Mouse (Mus musculus) erythroblast, embryonic 14.5 days (primary cell): Measurements from ENCODE around the gene Zan. TPM values are rescaled to one million over a fixed set of nuclear protein-coding genes. Genes with fewer than 3 reads are reported as not detected.
A peak's percentile ranks its signal among the peaks of the same experiment; 100 is the strongest.

Experiments
- H3K27me3 ChIP-seq: 2 replicates; pipeline ENCODE4 v1.6.1; 2012; ENCODE audit warnings: inconsistent platforms; ENCODE audit not compliant: control insufficient read depth
- H3K36me3 ChIP-seq: 2 replicates; pipeline ENCODE4 v1.6.1; 2012; ENCODE audit warnings: mild to moderate bottlenecking, inconsistent platforms; ENCODE audit not compliant: control insufficient read depth
- H3K4me1 ChIP-seq: 2 replicates; pipeline ENCODE4 v1.6.1; 2012; ENCODE audit warnings: inconsistent platforms; ENCODE audit not compliant: control insufficient read depth
- H3K4me3 ChIP-seq: replicated peaks from 2 replicates; pipeline ENCODE3; 2012; ENCODE audit warnings: moderate library complexity, mild to moderate bottlenecking, inconsistent platforms
- H3K9me3 ChIP-seq: 2 replicates; pipeline ENCODE4 v1.6.1; 2012; ENCODE audit warnings: low read length, inconsistent platforms, mixed read lengths; ENCODE audit not compliant: control insufficient read depth
- GATA1 ChIP-seq: IDR thresholded peaks from 2 replicates; pipeline ENCODE4 v1.6.1; 2012; ENCODE audit warnings: low read length, inconsistent platforms, mixed read lengths
- TAL1 ChIP-seq: IDR thresholded peaks from 3 replicates; pipeline ENCODE4 v1.6.1; 2012; ENCODE audit warnings: low read length, inconsistent platforms, mixed read lengths
- polyA plus RNA-seq: library from polyadenylated mRNA; stranded (reverse); fragments of >175 nt; gene quantifications from 2 replicates; pipeline ENCODE4 v1.2.3, GENCODE M21; 2012

Zan gene
- polyA plus RNA-seq, 1 experiment: not detected

DNA sequence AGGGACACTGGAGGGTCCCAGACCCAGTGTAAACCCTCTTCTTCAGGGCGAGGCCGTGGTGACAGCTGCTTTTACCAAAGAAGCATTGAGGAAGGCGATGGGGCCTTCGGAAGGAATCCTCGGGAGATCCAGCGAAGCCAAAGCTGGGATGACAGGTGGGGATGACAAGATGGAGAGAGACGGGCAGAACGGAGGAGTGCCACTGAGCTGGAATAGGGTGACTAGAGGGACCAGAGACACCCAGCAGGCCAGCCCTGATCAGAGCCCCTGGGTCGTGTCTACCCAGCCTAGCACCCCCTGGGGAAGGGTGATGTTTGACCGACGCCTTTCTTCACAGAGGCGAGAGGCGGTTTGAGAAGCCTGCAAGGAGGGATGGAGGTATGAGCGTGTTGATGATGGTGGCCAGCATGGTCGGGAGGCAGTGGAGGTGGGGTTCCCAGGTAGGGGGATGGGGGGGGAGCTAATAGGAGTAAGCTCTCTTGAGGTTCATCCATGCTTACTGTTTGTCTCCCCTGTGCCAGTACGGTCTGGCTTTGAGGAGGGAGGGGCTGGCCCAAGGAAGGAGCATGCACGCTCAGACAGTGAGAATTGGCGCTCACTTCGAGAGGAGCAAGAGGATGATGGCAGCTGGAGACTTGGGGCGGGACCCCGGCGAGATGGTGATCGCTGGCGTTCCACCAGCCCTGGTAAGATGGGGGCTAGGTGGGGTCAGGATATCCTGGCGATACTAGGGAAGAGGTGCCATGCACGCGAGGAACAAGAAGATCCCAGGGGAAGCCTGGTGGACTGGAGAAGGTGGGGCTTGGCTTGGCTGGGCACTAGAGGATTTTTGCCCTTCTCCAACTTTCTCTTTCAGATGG lies 43.1 kb upstream of the Zan start:
- Histone ChIP-seq H3K4me3 (no peak overlapping the region), H3K27me3 (no peaks in the 10 kb centered on the region), H3K36me3 (peaks cover 83% of the 10 kb centered on the region), H3K4me1 (peaks cover 16% of the 10 kb centered on the region), H3K9me3 (no peaks in the 10 kb centered on the region)
- no peak for TF ChIP-seq TAL1
- TF ChIP-seq GATA1: no peak

- peaks cover 79% of the 10 kb centered on the region for H3K36me3 ChIP-seq
- H3K4me1 ChIP-seq: peaks cover 29% of the 10 kb centered on the region
- TF ChIP-seq GATA1: no peak
- no peak for TF ChIP-seq TAL1
- H3K9me3 ChIP-seq: no peaks in the 10 kb centered on the region
- no peak within 1 kb of the TSS for H3K4me3 ChIP-seq
- H3K27me3 ChIP-seq: no peaks in the 10 kb centered on the region
Observed at GRCm38 (mm10) chr5:137518436-137518835, 41.6 kb upstream of the Zan start, which contains the start of gene Gigyf1. Gigyf1 (plus strand) TSS chr5:137518548.

DNA sequence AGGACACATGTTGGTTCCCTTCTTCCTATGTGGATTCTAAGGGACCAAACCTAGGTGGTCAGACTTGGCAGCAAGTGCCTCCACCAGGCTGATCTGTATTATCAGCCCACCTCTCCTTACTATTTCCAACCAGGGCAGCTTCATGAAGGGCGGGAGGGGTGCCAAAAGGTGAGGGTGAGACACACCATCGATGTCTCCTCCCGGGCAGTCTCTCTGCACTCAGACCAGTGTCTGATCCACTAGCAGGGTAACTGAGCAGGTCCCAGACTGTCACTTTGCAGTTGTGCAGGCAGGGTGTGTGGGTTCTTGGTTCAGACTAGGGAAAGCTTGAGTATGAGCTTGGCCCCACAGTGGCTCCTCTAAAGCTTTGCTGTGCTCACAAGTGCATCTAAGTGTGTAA lies 37.9 kb upstream of the Zan start:
- Histone ChIP-seq H3K27me3 (no peaks in the 10 kb centered on the region), H3K36me3 (peaks cover 56% of the 10 kb centered on the region), H3K4me1 (peaks cover 55% of the 10 kb centered on the region), H3K9me3 (no peaks in the 10 kb centered on the region), H3K4me3 (no peak overlapping the region)
- no peak for TF ChIP-seq GATA1
- no peak for TF ChIP-seq TAL1

GRCm38 (mm10) chr5:137513951-137514721 lies 37.3 kb upstream of the Zan start:
- no peaks in the 10 kb centered on the region for H3K27me3 ChIP-seq
- TF ChIP-seq GATA1 (no peak), TAL1 (no peak)
- no peaks in the 10 kb centered on the region for H3K9me3 ChIP-seq
- no peak overlapping the region for H3K4me3 ChIP-seq
- H3K4me1 ChIP-seq: peaks cover 62% of the 10 kb centered on the region
- H3K36me3 ChIP-seq: peaks cover 50% of the 10 kb centered on the region

DNA sequence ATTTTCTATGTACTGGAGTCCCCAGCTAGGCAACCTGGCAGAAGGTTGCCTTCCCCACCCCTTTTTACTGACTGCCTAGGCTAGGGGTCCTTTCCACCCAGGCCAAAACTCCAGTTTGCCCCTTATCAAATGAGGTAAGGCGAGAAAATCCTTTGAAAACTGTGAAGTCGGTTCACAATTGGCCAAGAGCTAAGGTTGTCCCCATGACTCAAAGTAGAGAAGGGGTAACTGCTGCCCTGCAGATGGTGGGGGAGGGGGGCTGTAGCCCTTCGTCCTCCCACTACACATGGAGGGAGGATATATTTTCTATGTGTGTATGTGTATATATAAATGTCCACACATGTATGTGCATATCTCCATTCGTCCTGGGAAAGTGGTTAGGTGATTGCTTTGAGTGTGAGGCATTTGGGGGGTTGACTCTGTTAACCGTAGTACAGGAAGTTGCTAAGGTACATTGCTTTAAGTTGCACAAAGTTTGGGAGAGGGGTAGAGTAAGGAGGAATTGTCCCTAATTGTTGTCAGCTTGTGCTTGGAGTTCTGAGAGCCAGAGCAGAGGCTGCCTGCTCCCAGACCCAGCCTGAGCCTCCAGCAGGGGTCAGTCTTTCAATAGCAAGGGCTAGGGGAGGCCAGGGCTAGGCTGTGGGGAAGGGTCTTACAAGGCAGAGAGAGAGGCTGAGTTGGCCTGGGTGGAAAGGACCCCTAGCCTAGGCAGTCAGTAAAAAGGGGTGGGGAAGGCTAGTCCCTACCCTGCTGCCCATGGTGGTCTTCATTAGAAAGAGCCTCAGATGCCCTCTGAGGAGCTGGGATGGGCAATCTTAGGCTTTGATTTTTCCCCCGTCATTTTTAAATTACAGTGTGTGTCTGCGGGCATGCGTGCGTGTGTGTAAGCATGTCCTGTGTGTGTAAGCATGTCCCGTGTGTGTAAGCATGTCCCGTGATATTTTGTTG lies 36.3 kb upstream of the Zan start:
- H3K4me1 ChIP-seq: peaks cover 63% of the 10 kb centered on the region
- H3K9me3 ChIP-seq: no peaks in the 10 kb centered on the region
- no peaks in the 10 kb centered on the region for H3K27me3 ChIP-seq
- H3K4me3 ChIP-seq: no peak overlapping the region
- H3K36me3 ChIP-seq: peaks cover 40% of the 10 kb centered on the region
- TF ChIP-seq GATA1 (no peak), TAL1 (no peak)

- H3K4me3 ChIP-seq: peak overlapping the region; percentile 82
- peaks cover 56% of the 10 kb centered on the region for H3K4me1 ChIP-seq
- no peaks in the 10 kb centered on the region for H3K27me3 ChIP-seq
- H3K9me3 ChIP-seq: no peaks in the 10 kb centered on the region
- TF ChIP-seq GATA1 (no peak), TAL1 (no peak)
- H3K36me3 ChIP-seq: peaks cover 29% of the 10 kb centered on the region
Observed at GRCm38 (mm10) chr5:137511706-137512105, 34.8 kb upstream of the Zan start.

- Histone ChIP-seq H3K27me3 (no peaks in the 10 kb centered on the region), H3K4me1 (peaks cover 49% of the 10 kb centered on the region), H3K36me3 (peaks cover 29% of the 10 kb centered on the region), H3K9me3 (no peaks in the 10 kb centered on the region), H3K4me3 (peak overlapping the region; percentile 82)
- no peak for TF ChIP-seq TAL1
Observed at GRCm38 (mm10) chr5:137510573-137511390, 33.9 kb upstream of the Zan start.

GRCm38 (mm10) chr5:137510014-137510501 lies 33.2 kb upstream of the Zan start:
- Histone ChIP-seq H3K36me3 (peaks cover 26% of the 10 kb centered on the region), H3K9me3 (no peaks in the 10 kb centered on the region), H3K4me1 (peaks cover 48% of the 10 kb centered on the region), H3K27me3 (no peaks in the 10 kb centered on the region), H3K4me3 (peak overlapping the region; percentile 82)
- TF ChIP-seq TAL1: no peak
- no peak for TF ChIP-seq GATA1
